Mouse (Mus musculus) NIH3T3 (cell line): ENCODE measurements around the gene Tut7.
"Not testable (repeated sequence)": the region's sequence is repeated elsewhere in the genome, so short reads cannot be mapped to it uniquely, and the experiment has no call there.

ENCODE experiments used
- DNase-seq: peaks from one replicate; pipeline ENCODE4 v3.0.0-alpha.2; 2012; ENCODE audit warnings: low read depth

Gene Tut7

GRCm38 (mm10) chr13:59822507-59823462 lies at the start of gene Tut7:
TSS of gene Tut7 (minus strand) at chr13:59823147.
- peak; percentile 96 for DNase-seq

- no peak for DNase-seq
Measured at GRCm38 (mm10) chr13:59872446-59872845, 49.5 kb upstream of the Tut7 start.

- no peak for DNase-seq
Measured at GRCm38 (mm10) chr13:59870004-59870403, 47.1 kb upstream of the Tut7 start.

GRCm38 (mm10) chr13:59868011-59868649 lies 45.2 kb upstream of the Tut7 start:
- no peak for DNase-seq

GRCm38 (mm10) chr13:59867103-59867502 lies 44.2 kb upstream of the Tut7 start:
- no peak for DNase-seq

GRCm38 (mm10) chr13:59859515-59859914 lies 36.6 kb upstream of the Tut7 start:
- DNase-seq = peak; percentile 68

GRCm38 (mm10) chr13:59856286-59857070 lies 33.5 kb upstream of the Tut7 start:
- DNase-seq = peak; percentile 84

GRCm38 (mm10) chr13:59853471-59853870 lies 30.5 kb upstream of the Tut7 start:
- DNase-seq = peak; percentile 50

- peak; percentile 29 for DNase-seq
Measured at GRCm38 (mm10) chr13:59850373-59850772, 27.4 kb upstream of the Tut7 start.

GRCm38 (mm10) chr13:59844661-59845060 lies 21.7 kb upstream of the Tut7 start:
- DNase-seq = no peak

- no peak for DNase-seq
Measured at GRCm38 (mm10) chr13:59843976-59844375, 21.0 kb upstream of the Tut7 start.

- peak; percentile 93 for DNase-seq
Measured at GRCm38 (mm10) chr13:59842226-59843210, 19.6 kb upstream of the Tut7 start.

GRCm38 (mm10) chr13:59841761-59842160 lies 18.8 kb upstream of the Tut7 start:
- DNase-seq = not testable (repeated sequence)

- DNase-seq = peak; percentile 88
Measured at GRCm38 (mm10) chr13:59840429-59841169, 17.7 kb upstream of the Tut7 start.

- no peak for DNase-seq
Measured at GRCm38 (mm10) chr13:59839356-59839755, 16.4 kb upstream of the Tut7 start.

GRCm38 (mm10) chr13:59838464-59838863 lies 15.5 kb upstream of the Tut7 start:
- DNase-seq = no peak

GRCm38 (mm10) chr13:59836811-59837210 lies 13.9 kb upstream of the Tut7 start:
- DNase-seq = no peak

GRCm38 (mm10) chr13:59836101-59836798 lies 13.3 kb upstream of the Tut7 start:
- no peak for DNase-seq

GRCm38 (mm10) chr13:59834786-59835452 lies 12.0 kb upstream of the Tut7 start:
- peak; percentile 87 for DNase-seq
